Mouse (Mus musculus): ENCODE measurements around the gene Prkar2b.

Gene Prkar2b

GRCm38 (mm10) chr12:31964074-31964473, 97.0 kb downstream of the Prkar2b start:
- no peak for DNase-seq

GRCm38 (mm10) chr12:31955843-31956242, 105.3 kb downstream of the Prkar2b start:
- no peak for DNase-seq

- DNase-seq: no peak
Measured at GRCm38 (mm10) chr12:31950659-31951031, 110.5 kb downstream of the Prkar2b start.

GRCm38 (mm10) chr12:31949759-31950658, 111.1 kb downstream of the Prkar2b start, which contains the start of gene Hbp1:
Gene Hbp1, minus strand, starts transcription at chr12:31950535.
- peak; percentile 95 to 97 for DNase-seq

- peak; percentile 73 to 80 for DNase-seq
Measured at GRCm38 (mm10) chr12:31949193-31949741, 111.8 kb downstream of the Prkar2b start.

- no peak for DNase-seq
Measured at GRCm38 (mm10) chr12:31948101-31949000, 112.7 kb downstream of the Prkar2b start.

GRCm38 (mm10) chr12:31947476-31947875, 113.6 kb downstream of the Prkar2b start:
- DNase-seq: peak; percentile 29 to 39

- no peak for DNase-seq
Measured at GRCm38 (mm10) chr12:31944405-31944804, 116.7 kb downstream of the Prkar2b start.

- no peak for DNase-seq
Measured at GRCm38 (mm10) chr12:31943020-31943654, 118.0 kb downstream of the Prkar2b start.

- no peak for DNase-seq
Measured at GRCm38 (mm10) chr12:31939026-31939425, 122.1 kb downstream of the Prkar2b start.

- no peak for DNase-seq
Measured at GRCm38 (mm10) chr12:31938391-31938997, 122.6 kb downstream of the Prkar2b start.

- no peak for DNase-seq
Measured at GRCm38 (mm10) chr12:31937613-31938012, 123.5 kb downstream of the Prkar2b start.

GRCm38 (mm10) chr12:31936657-31937300, 124.3 kb downstream of the Prkar2b start:
- no peak for DNase-seq

GRCm38 (mm10) chr12:31931818-31932217, 129.3 kb downstream of the Prkar2b start:
- no peak for DNase-seq

- DNase-seq: no peak
Measured at GRCm38 (mm10) chr12:31928498-31928897, 132.6 kb downstream of the Prkar2b start.

GRCm38 (mm10) chr12:31926661-31927061, 134.4 kb downstream of the Prkar2b start:
- DNase-seq: peak; percentile 48

GRCm38 (mm10) chr12:31925343-31925742, 135.8 kb downstream of the Prkar2b start:
- no peak for DNase-seq

GRCm38 (mm10) chr12:31924135-31924534, 137.0 kb downstream of the Prkar2b start:
- DNase-seq: no peak

- no peak for DNase-seq
Measured at GRCm38 (mm10) chr12:31920464-31921405, 140.4 kb downstream of the Prkar2b start.

- no peak for DNase-seq
Measured at GRCm38 (mm10) chr12:31917245-31917644, 143.9 kb downstream of the Prkar2b start.
